Mouse (Mus musculus): ENCODE data around the gene Trpm5. TPM values are rescaled to one million over a fixed set of nuclear protein-coding genes. Genes with fewer than 3 reads are reported as not detected.

Gene Trpm5
- polyA plus RNA-seq, 1 experiment, result not detected

DNA sequence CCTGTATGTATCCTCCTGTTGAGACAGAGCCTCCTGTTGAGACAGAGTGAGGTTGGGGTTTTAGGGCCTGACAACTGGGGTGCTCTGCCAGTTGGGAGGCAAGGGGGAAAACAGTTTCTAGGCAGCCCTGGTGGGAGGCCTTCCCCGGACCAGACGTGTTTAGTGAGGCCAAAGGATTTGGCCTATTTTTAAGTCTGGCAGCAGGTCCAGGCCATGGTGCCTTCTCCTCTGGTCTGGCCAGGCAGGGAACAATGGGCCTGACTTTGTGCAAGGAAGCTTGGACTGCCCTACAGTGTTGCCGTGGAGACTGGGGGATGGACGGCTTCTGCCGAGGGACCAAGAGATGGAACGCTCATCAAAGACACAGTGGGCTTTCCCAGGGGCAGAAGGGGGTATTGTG lies 30.2 kb downstream of the Trpm5 start:
- Histone ChIP-seq H3K36me3 (ENCODE audit: control insufficient read depth, insufficient read depth, low read length, poor library complexity, severe bottlenecking) (peaks cover 64% of the 10 kb centered on the region), H3K27ac (ENCODE audit: insufficient read depth, low read length) (0 out of 2 replicates have a peak overlapping the region, but pooled peaks have one; percentile 16), H3K9me3 (replicated peaks; ENCODE audit: control insufficient read depth, insufficient read depth, low read length, poor library complexity, severe bottlenecking) (no peaks in the 10 kb centered on the region), H3K27me3 (ENCODE audit: control insufficient read depth, insufficient read depth, low read length, poor library complexity, severe bottlenecking) (no peaks in the 10 kb centered on the region), H3K4me3 (ENCODE audit: low read depth, low read length) (no peak overlapping the region), H3K9ac (ENCODE audit: low read depth, poor library complexity, severe bottlenecking) (no peak overlapping the region), H3K4me1 (ENCODE audit: control insufficient read depth, insufficient read depth, low read length) (peaks cover 8% of the 10 kb centered on the region)
- no peak for TF ChIP-seq EP300 (IDR thresholded peaks at IDR 0.05; ENCODE audit: insufficient read depth, low read depth, low read length)
- no peak for TF ChIP-seq POLR2A (IDR thresholded peaks at IDR 0.05; ENCODE audit: insufficient read depth, low read length)
- no peak for TF ChIP-seq CTCF (IDR thresholded peaks at IDR 0.05; ENCODE audit: low read depth, low read length)

DNA sequence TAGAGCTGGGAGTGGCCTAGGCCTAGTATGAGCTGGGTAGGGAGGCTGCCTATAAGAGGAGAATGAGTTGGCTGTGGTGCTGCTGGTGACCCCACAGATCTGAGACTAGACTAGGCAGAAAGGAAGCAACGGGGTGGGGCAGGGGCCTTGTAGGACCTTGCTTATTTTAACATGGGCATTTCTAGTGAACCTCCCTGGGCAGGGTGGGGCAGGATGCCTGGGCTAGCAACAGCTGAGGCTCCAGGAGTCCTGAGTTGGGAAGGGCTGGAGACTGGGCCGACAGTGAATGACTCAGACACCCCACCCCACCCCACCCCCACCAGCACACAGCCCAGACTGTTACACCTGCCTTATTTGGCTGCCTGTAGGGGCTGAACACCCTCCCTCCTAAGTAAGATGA lies 31.7 kb downstream of the Trpm5 start:
- H3K9ac ChIP-seq (ENCODE audit: low read depth, poor library complexity, severe bottlenecking), result no peak overlapping the region
- no peak overlapping the region for H3K4me3 ChIP-seq (ENCODE audit: low read depth, low read length)
- no peaks in the 10 kb centered on the region for H3K9me3 ChIP-seq (replicated peaks; ENCODE audit: control insufficient read depth, insufficient read depth, low read length, poor library complexity, severe bottlenecking)
- peak overlapping the region; percentile 66 for H3K27ac ChIP-seq (ENCODE audit: insufficient read depth, low read length)
- H3K4me1 ChIP-seq (ENCODE audit: control insufficient read depth, insufficient read depth, low read length), result peaks cover 8% of the 10 kb centered on the region
- peaks cover 68% of the 10 kb centered on the region for H3K36me3 ChIP-seq (ENCODE audit: control insufficient read depth, insufficient read depth, low read length, poor library complexity, severe bottlenecking)
- TF ChIP-seq EP300 (IDR thresholded peaks at IDR 0.05; ENCODE audit: insufficient read depth, low read depth, low read length), result no peak
- no peak for TF ChIP-seq CTCF (IDR thresholded peaks at IDR 0.05; ENCODE audit: low read depth, low read length)
- TF ChIP-seq POLR2A (IDR thresholded peaks at IDR 0.05; ENCODE audit: insufficient read depth, low read length), result no peak
- no peaks in the 10 kb centered on the region for H3K27me3 ChIP-seq (ENCODE audit: control insufficient read depth, insufficient read depth, low read length, poor library complexity, severe bottlenecking)

DNA sequence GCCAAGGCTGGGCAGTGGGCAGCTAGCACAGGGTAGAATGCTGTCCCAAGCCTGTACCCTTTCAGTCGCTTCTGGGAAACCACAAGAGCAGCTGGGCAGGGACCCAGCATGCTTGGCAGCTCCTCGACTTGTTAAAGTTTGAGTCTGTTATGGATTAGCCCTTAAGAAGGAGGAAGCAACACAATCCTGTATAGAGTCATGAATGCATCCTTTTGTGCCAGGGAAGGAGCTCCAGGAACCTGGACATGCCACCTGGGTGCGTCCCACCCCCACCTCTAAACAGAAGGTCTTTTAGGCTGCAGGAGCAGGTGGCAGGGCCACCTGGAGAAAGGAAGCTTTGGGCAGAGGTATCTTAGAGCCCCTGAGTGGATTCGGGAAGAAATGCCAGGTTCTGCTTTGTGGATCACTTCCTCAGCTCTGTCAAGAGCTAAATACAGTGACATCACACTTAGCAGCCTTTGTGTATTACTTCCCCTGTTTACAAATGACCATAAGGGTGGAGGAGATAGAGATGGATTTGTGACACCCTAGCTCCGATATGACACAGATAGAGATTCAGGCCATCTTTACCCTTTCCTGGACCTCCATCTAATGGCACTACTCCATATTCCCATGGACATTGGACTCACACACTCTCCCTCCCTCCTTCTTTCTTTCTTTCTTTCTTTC lies 35.1 kb downstream of the Trpm5 start:
- H3K9ac ChIP-seq (ENCODE audit: low read depth, poor library complexity, severe bottlenecking), result no peak overlapping the region
- H3K27me3 ChIP-seq (ENCODE audit: control insufficient read depth, insufficient read depth, low read length, poor library complexity, severe bottlenecking), result no peaks in the 10 kb centered on the region
- TF ChIP-seq CTCF (IDR thresholded peaks at IDR 0.05; ENCODE audit: low read depth, low read length), result no peak
- no peak for TF ChIP-seq POLR2A (IDR thresholded peaks at IDR 0.05; ENCODE audit: insufficient read depth, low read length)
- no peak for TF ChIP-seq EP300 (IDR thresholded peaks at IDR 0.05; ENCODE audit: insufficient read depth, low read depth, low read length)
- H3K27ac ChIP-seq (ENCODE audit: insufficient read depth, low read length), result no peak overlapping the region
- H3K36me3 ChIP-seq (ENCODE audit: control insufficient read depth, insufficient read depth, low read length, poor library complexity, severe bottlenecking), result peaks cover 64% of the 10 kb centered on the region
- no peaks in the 10 kb centered on the region for H3K9me3 ChIP-seq (replicated peaks; ENCODE audit: control insufficient read depth, insufficient read depth, low read length, poor library complexity, severe bottlenecking)
- peaks cover 8% of the 10 kb centered on the region for H3K4me1 ChIP-seq (ENCODE audit: control insufficient read depth, insufficient read depth, low read length)
- no peak overlapping the region for H3K4me3 ChIP-seq (ENCODE audit: low read depth, low read length)

DNA sequence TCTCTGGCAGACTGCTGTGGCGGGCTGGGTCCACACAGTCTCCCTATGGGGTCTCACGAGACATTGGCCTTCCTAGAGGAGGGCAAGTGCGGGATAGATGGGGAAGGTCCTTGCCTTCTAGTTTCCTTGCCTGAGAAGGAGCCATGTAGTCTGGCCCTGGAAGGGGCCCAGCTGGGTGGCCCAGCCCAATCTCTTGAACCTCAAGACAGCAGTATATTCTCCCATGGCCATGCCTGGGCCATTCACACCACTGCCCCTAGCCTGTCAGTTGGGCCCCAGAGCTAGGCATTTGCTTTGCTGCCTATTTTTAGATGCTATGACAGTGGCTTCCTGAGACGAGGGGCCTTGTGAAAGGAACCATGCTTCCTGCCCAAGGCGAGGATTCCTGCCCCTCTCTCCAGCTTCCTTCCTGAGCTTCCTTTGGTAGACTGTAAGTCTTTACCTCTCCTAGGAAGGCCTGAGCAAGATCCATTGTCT lies 36.2 kb downstream of the Trpm5 start:
- Histone ChIP-seq H3K36me3 (ENCODE audit: control insufficient read depth, insufficient read depth, low read length, poor library complexity, severe bottlenecking) (peaks cover 55% of the 10 kb centered on the region), H3K27ac (ENCODE audit: insufficient read depth, low read length) (no peak overlapping the region), H3K9me3 (replicated peaks; ENCODE audit: control insufficient read depth, insufficient read depth, low read length, poor library complexity, severe bottlenecking) (no peaks in the 10 kb centered on the region), H3K9ac (ENCODE audit: low read depth, poor library complexity, severe bottlenecking) (no peak overlapping the region), H3K4me1 (ENCODE audit: control insufficient read depth, insufficient read depth, low read length) (peaks cover 8% of the 10 kb centered on the region), H3K4me3 (ENCODE audit: low read depth, low read length) (no peak overlapping the region), H3K27me3 (ENCODE audit: control insufficient read depth, insufficient read depth, low read length, poor library complexity, severe bottlenecking) (no peaks in the 10 kb centered on the region)
- no peak for TF ChIP-seq EP300 (IDR thresholded peaks at IDR 0.05; ENCODE audit: insufficient read depth, low read depth, low read length)
- TF ChIP-seq POLR2A (IDR thresholded peaks at IDR 0.05; ENCODE audit: insufficient read depth, low read length), result no peak
- no peak for TF ChIP-seq CTCF (IDR thresholded peaks at IDR 0.05; ENCODE audit: low read depth, low read length)

DNA sequence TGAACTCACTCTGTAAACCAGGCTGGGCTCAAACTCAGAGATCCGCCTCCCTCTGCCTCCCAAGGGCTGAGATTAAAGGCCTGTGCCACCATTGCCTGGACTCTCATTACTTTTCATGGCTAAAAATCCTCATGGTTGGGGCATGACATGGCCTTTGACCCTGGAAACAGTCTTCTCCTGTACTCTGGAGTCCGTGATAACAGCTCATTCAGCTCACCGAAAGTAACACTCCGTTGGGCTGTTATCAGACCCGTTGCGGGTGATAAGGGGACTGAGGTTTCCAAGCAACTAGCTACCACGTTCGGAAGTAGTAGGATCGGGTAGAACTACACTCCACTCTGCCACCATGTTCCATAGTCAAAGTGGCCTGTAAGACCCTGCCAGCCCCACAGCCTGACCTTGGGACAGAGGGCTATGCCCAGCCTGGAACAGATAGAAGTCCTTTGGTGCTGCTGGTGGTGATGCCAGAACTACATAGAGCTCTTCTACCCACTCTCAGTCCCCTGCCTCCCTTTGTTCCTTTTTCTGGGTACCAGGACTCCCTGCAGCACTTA lies 36.7 kb downstream of the Trpm5 start:
- Histone ChIP-seq H3K9me3 (replicated peaks; ENCODE audit: control insufficient read depth, insufficient read depth, low read length, poor library complexity, severe bottlenecking) (no peaks in the 10 kb centered on the region), H3K9ac (ENCODE audit: low read depth, poor library complexity, severe bottlenecking) (no peak overlapping the region), H3K4me1 (ENCODE audit: control insufficient read depth, insufficient read depth, low read length) (peaks cover 8% of the 10 kb centered on the region), H3K27ac (ENCODE audit: insufficient read depth, low read length) (no peak overlapping the region), H3K4me3 (ENCODE audit: low read depth, low read length) (no peak overlapping the region), H3K27me3 (ENCODE audit: control insufficient read depth, insufficient read depth, low read length, poor library complexity, severe bottlenecking) (no peaks in the 10 kb centered on the region), H3K36me3 (ENCODE audit: control insufficient read depth, insufficient read depth, low read length, poor library complexity, severe bottlenecking) (peaks cover 50% of the 10 kb centered on the region)
- no peak for TF ChIP-seq EP300 (IDR thresholded peaks at IDR 0.05; ENCODE audit: insufficient read depth, low read depth, low read length)
- TF ChIP-seq CTCF (IDR thresholded peaks at IDR 0.05; ENCODE audit: low read depth, low read length), result no peak
- no peak for TF ChIP-seq POLR2A (IDR thresholded peaks at IDR 0.05; ENCODE audit: insufficient read depth, low read length)

DNA sequence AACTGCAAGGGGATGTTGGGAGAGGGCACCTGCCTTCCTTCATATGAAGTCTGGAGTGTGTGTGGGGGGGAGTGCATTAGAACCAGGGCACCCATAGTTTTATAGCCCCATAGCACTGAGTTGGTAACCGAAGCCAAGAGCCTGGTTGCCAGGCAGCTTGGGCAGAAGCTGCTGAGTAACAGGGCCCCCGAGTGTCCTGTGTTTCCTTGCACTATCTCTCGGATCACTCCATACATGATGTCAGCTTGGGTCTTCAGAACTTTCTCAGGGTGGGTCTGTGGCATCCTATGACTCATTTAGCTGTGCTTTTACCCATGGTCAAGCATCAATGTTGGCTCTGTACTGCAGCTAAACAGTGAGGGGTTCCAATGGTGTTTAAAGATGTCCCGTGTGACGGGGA lies 37.4 kb downstream of the Trpm5 start:
- no peaks in the 10 kb centered on the region for H3K9me3 ChIP-seq (replicated peaks; ENCODE audit: control insufficient read depth, insufficient read depth, low read length, poor library complexity, severe bottlenecking)
- no peaks in the 10 kb centered on the region for H3K27me3 ChIP-seq (ENCODE audit: control insufficient read depth, insufficient read depth, low read length, poor library complexity, severe bottlenecking)
- H3K4me1 ChIP-seq (ENCODE audit: control insufficient read depth, insufficient read depth, low read length), result peaks cover 5% of the 10 kb centered on the region
- TF ChIP-seq POLR2A (IDR thresholded peaks at IDR 0.05; ENCODE audit: insufficient read depth, low read length) (no peak), EP300 (IDR thresholded peaks at IDR 0.05; ENCODE audit: insufficient read depth, low read depth, low read length) (no peak)
- no peak overlapping the region for H3K4me3 ChIP-seq (ENCODE audit: low read depth, low read length)
- H3K27ac ChIP-seq (ENCODE audit: insufficient read depth, low read length), result no peak overlapping the region
- H3K9ac ChIP-seq (ENCODE audit: low read depth, poor library complexity, severe bottlenecking), result no peak overlapping the region
- peaks cover 43% of the 10 kb centered on the region for H3K36me3 ChIP-seq (ENCODE audit: control insufficient read depth, insufficient read depth, low read length, poor library complexity, severe bottlenecking)

Data from ES-Bruce4 (cell line).